ENCODE assay signal across 8 mouse cellular contexts in the genomic region with DNA sequence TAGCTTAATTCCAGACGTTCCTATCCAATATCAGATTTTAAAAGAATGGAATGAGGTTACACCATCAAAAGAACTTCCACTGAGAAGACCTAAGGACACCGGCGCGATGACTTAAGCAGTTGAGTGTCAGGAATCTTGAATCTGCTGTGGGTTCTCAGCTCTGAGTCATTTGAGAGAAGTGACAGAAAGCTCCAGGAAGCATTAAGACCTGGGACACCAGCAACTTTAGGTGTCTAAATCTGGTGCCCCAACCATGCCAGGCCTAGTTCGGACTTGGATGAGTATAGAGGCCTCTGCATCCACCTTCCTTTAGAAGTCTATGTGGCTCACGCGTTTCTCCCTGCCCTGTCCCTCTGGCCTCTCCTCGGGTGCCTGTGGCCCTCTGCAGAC. TPM values are rescaled to one million over a fixed set of nuclear protein-coding genes. Genes with fewer than 3 reads are reported as not detected.
DNase-seq lines count a peak whose midpoint lies in the region; ATAC-seq and TF ChIP-seq lines count a peak whose summit lies in the region.

No protein-coding gene starts in this region.

- peaks cover 38% of the 10 kb centered on the region for H3K4me1 ChIP-seq in kidney, adult 2 months (ENCODE audit: control insufficient read depth, insufficient read depth, low read length)
- peaks cover 62% of the 10 kb centered on the region for H3K4me1 ChIP-seq in hindbrain, embryonic 13.5 days (replicated peaks)
- peaks cover 58% of the 10 kb centered on the region for H3K4me1 ChIP-seq in midbrain, embryonic 12.5 days

- TF ChIP-seq POLR2A in kidney, adult 2 months (IDR thresholded peaks at IDR 0.05; ENCODE audit: low read depth, low read length): no peak

- no peaks in the 10 kb centered on the region for H3K9me3 ChIP-seq in hindbrain, embryonic 13.5 days
- H3K9me3 ChIP-seq in midbrain, embryonic 12.5 days: no peaks in the 10 kb centered on the region

- no peak for TF ChIP-seq CTCF in kidney, adult 2 months (conservative IDR thresholded peaks at IDR 0.05; ENCODE audit: insufficient read depth, insufficient read length, low read depth, low read length)

- no peaks in the 10 kb centered on the region for H3K27me3 ChIP-seq in kidney, adult 2 months (replicated peaks; ENCODE audit: control insufficient read depth, insufficient read depth, low read length)
- H3K27me3 ChIP-seq in hindbrain, embryonic 13.5 days: peaks cover 71% of the 10 kb centered on the region
- H3K27me3 ChIP-seq in midbrain, embryonic 12.5 days: peaks cover 71% of the 10 kb centered on the region

- peaks cover 7% of the 10 kb centered on the region for H3K36me3 ChIP-seq in kidney, adult 2 months (ENCODE audit: control insufficient read depth, insufficient read depth, low read length)
- H3K36me3 ChIP-seq in hindbrain, embryonic 13.5 days: peaks cover 33% of the 10 kb centered on the region
- H3K36me3 ChIP-seq in midbrain, embryonic 12.5 days: peaks cover 32% of the 10 kb centered on the region

- H3K27ac ChIP-seq in kidney, adult 2 months (ENCODE audit: insufficient read depth, low read depth, low read length): peak overlapping the region; percentile 98
- peak overlapping the region; percentile 82; the same call in 1 of the 2 replicates for H3K27ac ChIP-seq in hindbrain, embryonic 13.5 days
- peak overlapping the region; percentile 35; the same call in 1 of the 2 replicates for H3K27ac ChIP-seq in midbrain, embryonic 12.5 days (replicated peaks)

- H3K4me2 ChIP-seq in hindbrain, embryonic 13.5 days: peak overlapping the region; percentile 81
- H3K4me2 ChIP-seq in midbrain, embryonic 12.5 days (replicated peaks): peak overlapping the region; percentile 87

- peak overlapping the region; percentile 74 for H3K9ac ChIP-seq in hindbrain, embryonic 13.5 days
- H3K9ac ChIP-seq in midbrain, embryonic 12.5 days (replicated peaks): peak overlapping the region; percentile 62

- WGBS in kidney, adult 2 months: 30% methylated on average over 8 of the region's 8 CpGs
- 22% methylated on average over 8 of the region's 8 CpGs for WGBS in hindbrain, embryonic 13.5 days
- WGBS in midbrain, embryonic 12.5 days: 30% methylated on average over 8 of the region's 8 CpGs

- DNase-seq in kidney, adult 2 months: no peak
- no peak for DNase-seq in kidney, postnatal 4 days
- peak; percentile 40 for DNase-seq in R1 (ENCODE audit: low read depth, low spot score)
- no peak for DNase-seq in layer of hippocampus, postnatal 36 days
- DNase-seq in ovary, postnatal 14 days (ENCODE audit: low spot score): no peak
- DNase-seq in kidney, adult 11 months: no peak

- peak overlapping the region; percentile 59 for H3K4me3 ChIP-seq in kidney, adult 2 months (ENCODE audit: insufficient read depth, low read depth, low read length)
- peak overlapping the region; percentile 54 for H3K4me3 ChIP-seq in hindbrain, embryonic 13.5 days
- peak overlapping the region; percentile 54 for H3K4me3 ChIP-seq in midbrain, embryonic 12.5 days

- no peak for ATAC-seq in hindbrain, embryonic 13.5 days (ENCODE audit: low FRiP score)
- no peak for ATAC-seq in midbrain, embryonic 12.5 days (ENCODE audit: low FRiP score, low read depth)

RNA-seq across cellular contexts. Expression of a gene that starts 0.4 kb away (rescaled TPM):
- 124 and 143 TPM in 2 replicates for polyA plus RNA-seq in kidney, adult 2 months (2012; rRNA removed)
- polyA plus RNA-seq in hindbrain, embryonic 13.5 days (2015; fragmentation: Nextera tagmentation; extraction: Ambion mirVana): 8.3 and 9.3 TPM in 2 replicates
- 13.3 and 14.1 TPM in 2 replicates for polyA plus RNA-seq in midbrain, embryonic 12.5 days (2016; fragmentation: Nextera tagmentation; extraction: Ambion mirVana)
- 10 to 100 TPM; 10.7 to 22.0 TPM for total RNA-seq in layer of hippocampus, postnatal 36 days (2021)

RNA-seq across cellular contexts. Expression of a gene that starts 26.2 kb away (rescaled TPM):
- 92.1 and 124 TPM in 2 replicates for polyA plus RNA-seq in kidney, adult 2 months (2012; rRNA removed)
- polyA plus RNA-seq in hindbrain, embryonic 13.5 days (2015; fragmentation: Nextera tagmentation; extraction: Ambion mirVana): 82.3 and 82.9 TPM in 2 replicates
- polyA plus RNA-seq in midbrain, embryonic 12.5 days (2016; fragmentation: Nextera tagmentation; extraction: Ambion mirVana): 98.7 and 100 TPM in 2 replicates
- 100 to 1,000 TPM; 179 to 182 TPM for total RNA-seq in layer of hippocampus, postnatal 36 days (2021)

RNA-seq across cellular contexts. Expression of a gene that starts 36.3 kb away (rescaled TPM):
- polyA plus RNA-seq in kidney, adult 2 months (2012; rRNA removed): 29.7 and 30.1 TPM in 2 replicates
- 50.8 and 57.4 TPM in 2 replicates for polyA plus RNA-seq in hindbrain, embryonic 13.5 days (2015; fragmentation: Nextera tagmentation; extraction: Ambion mirVana)
- 19.3 and 20.2 TPM in 2 replicates for polyA plus RNA-seq in midbrain, embryonic 12.5 days (2016; fragmentation: Nextera tagmentation; extraction: Ambion mirVana)
- total RNA-seq in layer of hippocampus, postnatal 36 days (2021): 100 to 1,000 TPM; 141 to 151 TPM

RNA-seq across cellular contexts. Expression of a gene that starts 44.4 kb away (rescaled TPM):
- polyA plus RNA-seq in kidney, adult 2 months (2012; rRNA removed): 18.5 and 26.8 TPM in 2 replicates
- 0.49 and 1.2 TPM in 2 replicates for polyA plus RNA-seq in hindbrain, embryonic 13.5 days (2015; fragmentation: Nextera tagmentation; extraction: Ambion mirVana)
- polyA plus RNA-seq in midbrain, embryonic 12.5 days (2016; fragmentation: Nextera tagmentation; extraction: Ambion mirVana): 0.32 and 0.42 TPM in 2 replicates
- total RNA-seq in layer of hippocampus, postnatal 36 days (2021): 1 to 10 TPM; 8.2 to 8.9 TPM

RNA-seq across cellular contexts. Expression of a gene that starts 50.6 kb away (rescaled TPM):
- 1.1 and 1.2 TPM in 2 replicates for polyA plus RNA-seq in kidney, adult 2 months (2012; rRNA removed)
- polyA plus RNA-seq in hindbrain, embryonic 13.5 days (2015; fragmentation: Nextera tagmentation; extraction: Ambion mirVana): 0.14 TPM in 1 of 2 replicates, not detected in the other
- polyA plus RNA-seq in midbrain, embryonic 12.5 days (2016; fragmentation: Nextera tagmentation; extraction: Ambion mirVana): 0.10 and 0.14 TPM in 2 replicates
- total RNA-seq in layer of hippocampus, postnatal 36 days (2021): under 1 TPM in 1 of 2 experiments, not detected in 1; 0.23 TPM

Comparison
In these comparisons a context has a peak if more than half of its experiments do, and no peak if none do; other contexts are left out.
1. H3K27ac ChIP-seq: peak in every context shown above with its lines; median percentile 98 in kidney, adult 2 months; 82 in hindbrain, embryonic 13.5 days; 35 in midbrain, embryonic 12.5 days.